Mouse (Mus musculus) kidney, postnatal 0 days (tissue): ENCODE results near the gene Tbc1d1. TPM values are rescaled to one million over a fixed set of nuclear protein-coding genes. Genes with fewer than 3 reads are reported as not detected.
A peak's percentile ranks its signal among the peaks of the same experiment; 100 is the strongest.

ENCODE experiments used
- ATAC-seq: fragments of 200-750 bp; cut with Nextera tagmentation; replicated peaks from 2 replicates; pipeline ENCODE4 v1.8.0; 2017; ENCODE audit warnings: low read depth, moderate number of reproducible peaks, moderate TSS enrichment, moderate library complexity; ENCODE audit not compliant: low FRiP score
- DNase-seq: peaks from one replicate; pipeline ENCODE4 v3.0.0-alpha.2; 2016; ENCODE audit warnings: low spot score
- H3K27ac ChIP-seq: fragments of 300-500 bp; sonication (generic); 2 replicates; pipeline ENCODE4 v1.5.1; 2014; ENCODE audit warnings: mild to moderate bottlenecking
- H3K27me3 ChIP-seq: fragments of 300-500 bp; sonication (generic); 2 replicates; pipeline ENCODE4 v1.6.1; 2014; ENCODE audit warnings: low read length, mixed read lengths; ENCODE audit not compliant: insufficient read depth
- H3K36me3 ChIP-seq: fragments of 300-500 bp; sonication (generic); 2 replicates; pipeline ENCODE4 v1.6.1; 2014; ENCODE audit warnings: low read length, mixed read lengths; ENCODE audit not compliant: insufficient read depth
- H3K4me1 ChIP-seq: fragments of 300-500 bp; sonication (generic); replicated peaks from 2 replicates; pipeline ENCODE4 v1.6.1; 2014; ENCODE audit warnings: antibody characterized with exemption, low read length, mixed read lengths; ENCODE audit not compliant: insufficient read depth
- H3K4me2 ChIP-seq: fragments of 300-500 bp; sonication (generic); 2 replicates; pipeline ENCODE4 v1.6.1; 2014; ENCODE audit warnings: mild to moderate bottlenecking, low read length, moderate library complexity, mixed read lengths
- H3K4me3 ChIP-seq: fragments of 300-500 bp; sonication (generic); replicated peaks from 2 replicates; pipeline ENCODE4 v1.5.1; 2014; ENCODE audit warnings: low read depth, low read length
- H3K9ac ChIP-seq: fragments of 300-500 bp; sonication (generic); 2 replicates; pipeline ENCODE4 v1.6.1; 2014; ENCODE audit warnings: low read depth, low read length
- H3K9me3 ChIP-seq: fragments of 300-500 bp; sonication (generic); replicated peaks from 2 replicates; pipeline ENCODE4 v1.6.1; 2016; ENCODE audit warnings: low read length, inconsistent platforms, mixed read lengths
- CTCF ChIP-seq: IDR thresholded peaks from 2 replicates; pipeline ENCODE4 v1.5.1; 2016; ENCODE audit warnings: antibody characterized with exemption, low read depth, mild to moderate bottlenecking, moderate library complexity
- WGBS: fragments of 180-500 bp; shearing (Covaris S2); extraction: QIAGEN DNeasy Blood & Tissue Kit; methylation state at CpG from one replicate; pipeline ENCODE4 v1.1.7; 2014; 5-methylcytosine and 5-hydroxymethylcytosine counted together
- polyA plus RNA-seq: library from polyadenylated mRNA; unstranded; fragments of >200 nt; fragmentation: Nextera tagmentation; extraction: Ambion mirVana; gene quantifications from 2 replicates; pipeline ENCODE4 v1.2.1, GENCODE M21; 2015

Tbc1d1 gene
- polyA plus RNA-seq, 1 experiment from 2014 or later: 26.2 TPM

DNA sequence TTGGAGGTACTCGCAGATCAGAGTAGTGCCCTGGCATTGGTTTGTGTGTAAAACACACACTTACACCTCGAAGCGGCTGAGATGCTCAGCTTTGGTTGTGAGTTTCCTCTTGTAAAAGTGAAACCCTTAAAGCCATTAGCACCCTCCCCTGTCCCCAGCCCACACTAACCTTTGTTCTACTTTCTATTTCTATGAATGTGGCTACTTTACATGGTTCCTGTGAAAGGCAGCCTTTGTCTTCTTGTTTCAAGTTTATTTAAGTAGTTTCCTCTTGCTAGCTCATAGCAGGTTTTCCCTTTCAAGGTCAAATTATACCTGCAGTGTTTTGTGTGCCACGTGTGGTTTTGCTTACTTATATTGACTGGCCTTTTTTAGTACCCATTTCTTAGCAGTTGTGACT is 141.0 kb downstream of the Tbc1d1 start:
- WGBS: 80% methylated on average over 4 of the region's 4 CpGs
- Histone ChIP-seq H3K4me2 (no peak overlapping the region), H3K27me3 (no peaks in the 10 kb centered on the region), H3K36me3 (peaks cover 14% of the 10 kb centered on the region; the same call in 1 of the 2 replicates), H3K4me3 (no peak overlapping the region), H3K27ac (peak overlapping the region; percentile 70), H3K9me3 (no peaks in the 10 kb centered on the region), H3K9ac (no peak overlapping the region), H3K4me1 (peaks cover 12% of the 10 kb centered on the region)
- TF ChIP-seq CTCF: no peak
- no peak for ATAC-seq
- no peak for DNase-seq

DNA sequence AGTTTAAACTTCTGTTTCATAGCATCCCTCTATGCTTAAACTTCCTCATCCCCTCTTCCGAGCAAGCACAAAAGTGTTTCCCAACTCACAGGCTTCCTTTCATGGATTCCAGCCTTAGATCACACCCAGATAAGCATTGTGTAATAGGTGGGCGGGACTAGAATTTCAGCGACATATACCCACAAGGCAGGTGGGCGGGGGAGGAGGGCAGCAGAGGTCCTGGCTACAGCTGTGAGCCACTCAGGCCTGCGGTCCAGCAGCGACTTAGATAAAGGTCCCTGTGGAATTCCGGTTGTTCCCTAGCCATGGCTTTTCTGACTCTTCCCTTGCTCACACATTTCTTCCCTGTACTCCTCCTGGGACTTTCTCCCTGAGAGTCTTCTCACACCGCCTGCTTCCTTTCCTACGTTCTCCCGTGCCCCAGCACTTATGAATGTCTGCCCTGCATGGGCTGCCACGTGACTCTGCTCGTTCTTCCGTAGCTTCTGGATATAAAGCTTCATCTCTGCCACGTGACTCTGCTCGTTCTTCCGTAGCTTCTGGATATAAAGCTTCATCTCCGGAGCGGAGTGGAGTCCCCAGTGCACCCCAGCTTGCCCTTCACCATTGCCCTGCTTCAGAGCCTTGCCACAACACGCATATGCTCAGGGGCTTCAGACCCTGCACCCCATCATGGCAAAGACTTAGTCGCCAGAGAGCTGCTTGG is 142.4 kb downstream of the Tbc1d1 start:
- Histone ChIP-seq H3K27ac (peak overlapping the region; percentile 70), H3K4me2 (0 out of 2 replicates have a peak overlapping the region, but pooled peaks have one; percentile 7)

DNA sequence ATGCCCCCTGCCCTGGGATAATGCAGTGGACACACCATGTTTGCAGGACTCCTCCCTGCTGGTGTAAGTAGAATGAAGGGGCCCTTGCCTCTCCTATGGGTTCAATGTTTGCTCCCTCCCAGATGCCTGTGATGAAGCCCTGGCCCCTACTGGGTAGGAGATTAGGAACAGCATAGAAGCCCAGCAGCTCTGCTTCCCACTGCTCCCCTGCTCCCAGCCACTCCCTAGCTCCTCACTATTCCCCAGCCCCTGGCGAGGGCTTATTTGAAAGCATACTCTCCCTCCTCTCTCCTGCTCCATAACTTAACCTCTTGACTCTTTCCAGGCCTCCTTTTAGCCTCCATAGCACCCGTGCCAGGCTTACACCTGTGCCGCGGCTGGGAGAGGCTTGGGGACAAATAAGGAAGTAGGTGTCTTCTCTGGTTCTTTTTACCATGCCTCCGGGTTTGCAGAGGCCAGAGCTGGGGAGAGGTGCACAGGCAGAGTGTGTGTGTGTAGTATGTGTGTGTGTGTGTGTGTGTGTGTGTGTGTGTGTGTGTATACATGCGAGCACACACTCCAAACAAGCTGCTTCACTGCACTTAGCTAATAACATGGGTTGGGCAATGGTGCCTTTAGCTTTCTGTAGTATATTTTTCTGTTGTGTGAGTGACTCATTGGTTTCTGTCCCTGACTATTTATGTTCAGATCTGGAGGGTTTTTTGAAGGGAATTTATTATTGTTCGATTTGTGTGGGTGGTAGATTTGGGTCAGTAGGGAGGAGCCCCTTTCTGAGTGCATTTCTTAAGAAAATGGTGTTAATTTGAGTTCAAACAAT is 143.6 kb downstream of the Tbc1d1 start:
- H3K4me1 ChIP-seq: peaks cover 12% of the 10 kb centered on the region
- WGBS: 62% methylated on average over 7 of the region's 7 CpGs
- TF ChIP-seq CTCF: no peak
- no peaks in the 10 kb centered on the region for H3K9me3 ChIP-seq
- H3K9ac ChIP-seq: no peak overlapping the region
- DNase-seq (no peak), ATAC-seq (no peak; the same call in 1 of the 2 replicates)
- no peak overlapping the region for H3K4me3 ChIP-seq
- H3K4me2 ChIP-seq: no peak overlapping the region
- peak overlapping the region; percentile 37 for H3K27ac ChIP-seq
- no peaks in the 10 kb centered on the region for H3K27me3 ChIP-seq
- H3K36me3 ChIP-seq: peaks cover under 1% of the 10 kb centered on the region; the same call in 1 of the 2 replicates

More for the DNA sequence above, 142.4 kb downstream of the Tbc1d1 start:
- 30% methylated on average over 20 of the region's 20 CpGs for WGBS
- Histone ChIP-seq H3K4me3 (no peak overlapping the region), H3K9ac (0 out of 2 replicates have a peak overlapping the region, but pooled peaks have one; percentile 19), H3K9me3 (no peaks in the 10 kb centered on the region), H3K4me1 (peaks cover 12% of the 10 kb centered on the region), H3K36me3 (peaks cover 13% of the 10 kb centered on the region; the same call in 1 of the 2 replicates), H3K27me3 (no peaks in the 10 kb centered on the region)
- TF ChIP-seq CTCF: no peak
- ATAC-seq (peak; percentile 79), DNase-seq (peak; percentile 80)

DNA sequence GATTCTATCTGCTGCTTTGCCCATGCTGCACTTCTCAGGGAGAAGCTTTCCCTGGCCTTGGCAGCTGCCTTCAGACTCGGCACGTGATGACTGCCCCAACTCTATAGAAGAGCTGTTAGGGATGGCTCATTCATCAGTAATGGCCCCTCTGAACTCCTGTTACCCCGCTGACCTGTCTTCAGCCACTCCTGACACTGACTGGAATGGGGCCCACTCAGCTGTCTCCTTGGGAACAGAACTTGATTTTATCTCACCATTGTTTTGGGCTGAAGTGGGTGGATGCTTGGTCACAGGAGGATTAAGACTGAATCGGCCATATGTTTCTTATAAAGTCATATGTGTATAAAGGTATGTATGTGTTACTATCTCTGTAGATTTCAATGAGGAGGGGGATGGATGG is 145.1 kb downstream of the Tbc1d1 start:
- H3K36me3 ChIP-seq: 0 out of 2 replicates have a peak, but pooled peaks cover 3% of the 10 kb centered on the region
- 72% methylated on average over 4 of the region's 4 CpGs for WGBS

DNA sequence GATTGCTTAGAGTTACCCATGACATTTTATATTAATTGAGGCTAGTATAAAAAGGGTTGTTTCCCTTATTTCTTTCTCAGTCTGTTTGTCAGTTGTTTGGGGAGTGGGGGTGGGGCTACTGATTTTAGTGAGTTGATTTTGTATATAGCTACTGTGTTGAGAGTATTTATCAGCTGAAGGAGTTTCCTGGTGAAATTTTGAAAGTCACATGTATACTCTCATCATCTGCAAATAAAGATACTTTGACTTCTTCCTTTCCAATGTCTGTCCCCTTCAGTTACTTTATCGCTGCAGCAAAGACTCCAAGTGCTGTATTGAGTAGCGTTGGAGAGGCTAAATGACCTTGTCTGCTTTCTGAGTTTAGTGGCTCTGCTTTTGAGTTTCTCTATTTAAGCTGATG is 151.2 kb downstream of the Tbc1d1 start:
- Histone ChIP-seq H3K4me3 (no peak overlapping the region), H3K4me2 (no peak overlapping the region), H3K9me3 (no peaks in the 10 kb centered on the region), H3K9ac (no peak overlapping the region), H3K36me3 (0 out of 2 replicates have a peak, but pooled peaks cover 12% of the 10 kb centered on the region), H3K27ac (no peak overlapping the region), H3K4me1 (no peaks in the 10 kb centered on the region), H3K27me3 (no peaks in the 10 kb centered on the region)
- 96% methylated on average over 2 of the region's 2 CpGs for WGBS
- no peak for DNase-seq
- ATAC-seq: no peak
- no peak for TF ChIP-seq CTCF

More for the DNA sequence above, 145.1 kb downstream of the Tbc1d1 start:
- Histone ChIP-seq H3K9ac (no peak overlapping the region), H3K27ac (no peak overlapping the region), H3K27me3 (no peaks in the 10 kb centered on the region), H3K9me3 (no peaks in the 10 kb centered on the region), H3K4me1 (peaks cover 12% of the 10 kb centered on the region), H3K4me2 (no peak overlapping the region), H3K4me3 (no peak overlapping the region)
- no peak for TF ChIP-seq CTCF
- ATAC-seq: no peak
- no peak for DNase-seq

DNA sequence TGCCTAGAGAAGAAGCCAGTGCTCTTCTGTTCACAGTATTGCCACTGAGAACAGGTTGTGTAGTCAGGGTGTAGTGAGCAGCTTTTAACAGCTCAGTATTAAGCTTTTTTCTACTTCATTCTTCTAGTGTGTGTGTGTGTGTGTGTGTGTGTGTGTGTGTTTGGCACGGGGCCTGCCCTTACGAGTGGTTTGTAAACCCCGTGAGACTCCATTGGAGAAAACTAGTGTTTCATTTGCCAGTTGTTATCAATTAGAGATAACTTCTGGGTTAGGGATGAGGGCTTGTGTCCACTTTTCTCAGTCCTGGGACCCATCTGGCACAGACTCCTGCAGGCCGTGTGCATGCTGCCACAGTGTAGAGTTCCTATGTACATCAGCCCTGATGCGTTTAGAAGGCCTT is 156.2 kb downstream of the Tbc1d1 start:
- ATAC-seq (no peak), DNase-seq (no peak)
- Histone ChIP-seq H3K9ac (no peak overlapping the region), H3K9me3 (no peaks in the 10 kb centered on the region), H3K4me3 (no peak overlapping the region), H3K27ac (no peak overlapping the region), H3K4me1 (peaks cover 17% of the 10 kb centered on the region), H3K4me2 (no peak overlapping the region), H3K36me3 (peaks cover 15% of the 10 kb centered on the region; the same call in 1 of the 2 replicates), H3K27me3 (no peaks in the 10 kb centered on the region)
- TF ChIP-seq CTCF: no peak
- WGBS: 65% methylated on average over 5 of the region's 5 CpGs
